ENCODE assay signal across 13 mouse cellular contexts in genomic region chr10:43292454-43292853, GRCm38 (mm10).
DNase-seq lines count a peak whose midpoint lies in the region; ATAC-seq and TF ChIP-seq lines count a peak whose summit lies in the region.
"Had no signal": no experiment of that assay in that cellular context is flagged by ENCODE, and none has a peak within 500 bp of the region (broad histone marks: within the 10 kb centered on the region; RNA-seq: fewer than 3 reads in every experiment).

No protein-coding gene starts in this region.

- in situ Hi-C loops in CH12.LX (cut with MboI; ENCODE audit: low pct_ligation_motif_present, low pct_unique_long_range_greater_than_20kb, low sequenced_read_pairs): no loop called here

- no peak for TF ChIP-seq EP300 in CH12.LX (IDR thresholded peaks at IDR 0.05; ENCODE audit: low read length)
- TF ChIP-seq EP300 in liver, postnatal 0 days (IDR thresholded peaks at IDR 0.05; ENCODE audit: low read depth): no peak

- H3K4me2 ChIP-seq in liver, embryonic 11.5 days: no peak overlapping the region
- H3K4me2 ChIP-seq in CH12.LX (ENCODE audit: insufficient read depth, low read depth, poor library complexity, severe bottlenecking): no peak overlapping the region
- no peak overlapping the region for H3K4me2 ChIP-seq in liver, postnatal 0 days (ENCODE audit: low read depth, low read length)
- H3K4me2 ChIP-seq: hindbrain, embryonic 12.5 days; kidney, embryonic 15.5 days; limb, embryonic 13.5 days had no signal

- peak; percentile 6 for TF ChIP-seq RAD21 in CH12.LX (IDR thresholded peaks at IDR 0.05; ENCODE audit: low read depth, low read length)

- peaks cover 21% of the 10 kb centered on the region for H3K4me1 ChIP-seq in liver, embryonic 11.5 days (replicated peaks; ENCODE audit: control insufficient read depth, insufficient read depth, low read length)
- peaks cover 0 to 54% of the 10 kb centered on the region in 2 experiments; a peak in 2 of 4 replicates for H3K4me1 ChIP-seq in CH12.LX (ENCODE audit: control insufficient read depth in 1 of 2, insufficient read depth in 2 of 2)
- H3K4me1 ChIP-seq in liver, postnatal 0 days (ENCODE audit: insufficient read depth): peaks cover 16% of the 10 kb centered on the region
- H3K4me1 ChIP-seq: kidney, embryonic 15.5 days had no signal

- no peak for ATAC-seq in liver, embryonic 11.5 days (replicated peaks; ENCODE audit: low FRiP score)
- no peak for ATAC-seq in liver, postnatal 0 days

- no peak overlapping the region for H3K27ac ChIP-seq in liver, embryonic 11.5 days (ENCODE audit: low read depth, low read length)
- no peak overlapping the region for H3K27ac ChIP-seq in CH12.LX (ENCODE audit: insufficient read depth, low read depth)
- H3K27ac ChIP-seq in liver, postnatal 0 days (ENCODE audit: low read depth): no peak overlapping the region
- H3K27ac ChIP-seq: hindbrain, embryonic 12.5 days; kidney, embryonic 15.5 days; limb, embryonic 13.5 days had no signal

- H3K9me3 ChIP-seq in liver, embryonic 11.5 days (ENCODE audit: control insufficient read depth, low read length): no peaks in the 10 kb centered on the region
- H3K9me3 ChIP-seq in CH12.LX (replicated peaks; ENCODE audit: low read length): no peaks in the 10 kb centered on the region
- no peaks in the 10 kb centered on the region for H3K9me3 ChIP-seq in liver, postnatal 0 days (ENCODE audit: low read length)
- H3K9me3 ChIP-seq: hindbrain, embryonic 12.5 days; kidney, embryonic 15.5 days; limb, embryonic 13.5 days had no signal

- WGBS in liver, embryonic 11.5 days: 57% methylated on average over 4 of the region's 4 CpGs
- WGBS in liver, postnatal 0 days (ENCODE audit: insufficient replicate concordance): 54% methylated on average over 4 of the region's 4 CpGs

- peak; percentile 25 to 36; a peak in 1 of 4 replicates for TF ChIP-seq CTCF in CH12.LX (conservative IDR thresholded peaks at IDR 0.05 in 1 of 2, IDR thresholded peaks at IDR 0.05 in 1 of 2; ENCODE audit: low read depth in 2 of 2, low read length in 2 of 2)
- 0 out of 2 replicates have a peak, but pooled peaks have one; percentile 27 for TF ChIP-seq CTCF in liver, postnatal 0 days (IDR thresholded peaks at IDR 0.05; ENCODE audit: low read depth)

- peak; percentile 36 for DNase-seq in liver
- no peak for DNase-seq in liver, embryonic 11.5 days (ENCODE audit: low spot score)
- DNase-seq in CH12.LX (ENCODE audit: extremely low read depth): peak; percentile 55
- peak; percentile 57 for DNase-seq in ZHBTc4 (ENCODE audit: low read depth, low spot score)
- no peak for DNase-seq in liver, postnatal 0 days
- no peak for DNase-seq in testis, postnatal 14 days (ENCODE audit: low spot score)
- no peak for DNase-seq in frontal cortex, postnatal 25 days (ENCODE audit: low spot score in 2 of 2)
- DNase-seq in yolk sac, embryonic 10.5 days (ENCODE audit: low spot score): no peak
- DNase-seq: adrenal gland, adult 2 months; layer of hippocampus, postnatal 36 days had no signal

- no peak overlapping the region for H3K4me3 ChIP-seq in liver, embryonic 11.5 days (ENCODE audit: low read depth, low read length)
- no peak overlapping the region for H3K4me3 ChIP-seq in CH12.LX (replicated peaks in 1 of 3; ENCODE audit: low read depth in 2 of 3, low read length in 2 of 3, poor library complexity in 1 of 3)
- no peak overlapping the region for H3K4me3 ChIP-seq in liver, postnatal 0 days (ENCODE audit: low read depth, low read length)
- H3K4me3 ChIP-seq: hindbrain, embryonic 12.5 days; kidney, embryonic 15.5 days; limb, embryonic 13.5 days had no signal

- dilution Hi-C loops in CH12.LX (cut with MboI; ENCODE audit: extremely low pct_ligation_motif_present, extremely low pct_unique_long_range_greater_than_20kb, low sequenced_read_pairs): no loop called here

- no peak overlapping the region for H3K9ac ChIP-seq in liver, embryonic 11.5 days (ENCODE audit: low read depth, low read length)
- H3K9ac ChIP-seq in CH12.LX (ENCODE audit: insufficient read depth, low read depth): no peak overlapping the region
- no peak overlapping the region for H3K9ac ChIP-seq in liver, postnatal 0 days (replicated peaks)
- H3K9ac ChIP-seq: hindbrain, embryonic 12.5 days; kidney, embryonic 15.5 days; limb, embryonic 13.5 days had no signal

- TF ChIP-seq POLR2A in CH12.LX (IDR thresholded peaks at IDR 0.05; ENCODE audit: low read depth, low read length): no peak

- H3K27me3 ChIP-seq in liver, embryonic 11.5 days (replicated peaks; ENCODE audit: control insufficient read depth, insufficient read depth, low read length): no peaks in the 10 kb centered on the region
- no peaks in the 10 kb centered on the region for H3K27me3 ChIP-seq in CH12.LX (replicated peaks)
- H3K27me3 ChIP-seq in liver, postnatal 0 days (ENCODE audit: insufficient read depth, low read length): no peaks in the 10 kb centered on the region
- H3K27me3 ChIP-seq: hindbrain, embryonic 12.5 days; kidney, embryonic 15.5 days had no signal

- no peaks in the 10 kb centered on the region for H3K36me3 ChIP-seq in liver, embryonic 11.5 days (ENCODE audit: control insufficient read depth, insufficient read depth, low read length)
- H3K36me3 ChIP-seq in CH12.LX (replicated peaks in 1 of 2; ENCODE audit: control insufficient read depth in 1 of 2, insufficient read depth in 1 of 2, low read length in 1 of 2): peaks cover 0 to 11% of the 10 kb centered on the region in 2 experiments
- H3K36me3 ChIP-seq in liver, postnatal 0 days (replicated peaks; ENCODE audit: insufficient read depth, low read length): no peaks in the 10 kb centered on the region
- H3K36me3 ChIP-seq: hindbrain, embryonic 12.5 days; kidney, embryonic 15.5 days; limb, embryonic 13.5 days had no signal

- H3K79me2 ChIP-seq in CH12.LX (replicated peaks; ENCODE audit: control insufficient read depth, extremely low read depth, insufficient read depth, poor library complexity, severe bottlenecking): no peaks in the 10 kb centered on the region

TF ChIP-seq in CH12.LX, 34 proteins besides CTCF, POLR2A, EP300 and RAD21:
- TF ChIP-seq MYC (IDR thresholded peaks at IDR 0.05; ENCODE audit: low read depth, low read length) (no peak), SMC3 (IDR thresholded peaks at IDR 0.05; ENCODE audit: low read depth, low read length) (0 out of 2 replicates have a peak, but pooled peaks have one; percentile 4), MAFK (IDR thresholded peaks at IDR 0.05; ENCODE audit: insufficient replicate concordance, low read length) (peak; percentile 67; the same call in 1 of the 2 replicates)

Comparison
In these comparisons a context has a peak if more than half of its experiments do, and no peak if none do; other contexts are left out.
1. DNase-seq: peak in liver (single experiment), CH12.LX (single experiment) and ZHBTc4 (single experiment); none in liver, embryonic 11.5 days (single experiment), liver, postnatal 0 days (single experiment), testis, postnatal 14 days (single experiment), frontal cortex, postnatal 25 days (0 of 2) and yolk sac, embryonic 10.5 days (single experiment).